Mouse (Mus musculus): ENCODE results near the gene Specc1l. TPM values are rescaled to one million over a fixed set of nuclear protein-coding genes. Genes with fewer than 3 reads are reported as not detected.

Specc1l gene
- polyA plus RNA-seq, 1 experiment from 2014 or later: 41.9 TPM

DNA sequence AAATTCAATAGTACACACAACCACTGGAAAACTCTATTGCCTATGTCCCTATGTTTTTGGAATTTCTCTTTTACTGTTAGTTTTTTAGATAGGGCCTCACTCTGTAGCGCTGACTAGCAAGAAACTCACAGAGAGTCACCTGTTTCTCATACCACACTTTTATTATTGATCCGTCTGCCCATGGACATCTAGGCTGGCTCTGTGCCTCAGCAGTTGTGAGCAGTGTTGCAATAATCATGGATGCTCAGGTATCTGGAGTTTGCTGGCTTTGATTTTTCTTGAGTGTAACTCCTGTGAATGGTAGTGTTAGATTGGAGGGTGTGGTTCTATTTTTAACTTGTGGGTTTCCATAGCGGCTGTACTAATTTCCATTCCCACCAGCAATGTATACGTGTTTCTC, 143.5 kb downstream of the Specc1l start:
- H3K27me3 ChIP-seq (ENCODE audit: low read depth, poor library complexity, severe bottlenecking): no peaks in the 10 kb centered on the region
- peak; percentile 12 for DNase-seq (ENCODE audit: low spot score)
- H3K36me3 ChIP-seq: no peaks in the 10 kb centered on the region
- no peak overlapping the region for H3K4me3 ChIP-seq
- H3K9me3 ChIP-seq (replicated peaks): no peaks in the 10 kb centered on the region
- WGBS: 78% methylated on average over 4 of the region's 4 CpGs
- H3K4me1 ChIP-seq: no peaks in the 10 kb centered on the region
- H3K27ac ChIP-seq: no peak overlapping the region

Other genes with a start within 250 kb of the Specc1l start
- gene Gnaz, start 244.9 kb upstream of the Specc1l start, polyA plus RNA-seq (2016; fragmentation: Nextera tagmentation; extraction: Ambion mirVana): 2.6 and 3.4 TPM in 2 replicates
- not detected in 2 replicates for gene Rsph14, start 179.5 kb upstream of the Specc1l start, polyA plus RNA-seq (2016; fragmentation: Nextera tagmentation; extraction: Ambion mirVana)
- gene Rab36, start 175.0 kb upstream of the Specc1l start, polyA plus RNA-seq (2016; fragmentation: Nextera tagmentation; extraction: Ambion mirVana): 10.6 and 13.2 TPM in 2 replicates
- gene Bcr, start 151.5 kb upstream of the Specc1l start, polyA plus RNA-seq (2016; fragmentation: Nextera tagmentation; extraction: Ambion mirVana): 7.0 and 7.6 TPM in 2 replicates
- gene Adora2a, start 104.8 kb downstream of the Specc1l start, polyA plus RNA-seq (2016; fragmentation: Nextera tagmentation; extraction: Ambion mirVana): 1.7 and 2.2 TPM in 2 replicates
- gene Upb1, start 189.0 kb downstream of the Specc1l start, polyA plus RNA-seq (2016; fragmentation: Nextera tagmentation; extraction: Ambion mirVana): 0.70 TPM in 1 of 2 replicates, not detected in the other

Measured in limb, embryonic 10.5 days (tissue).